Mouse (Mus musculus) bone marrow macrophage, adult 2 months (primary cell): ENCODE measurements around the gene Aldh3b1. TPM values are rescaled to one million over a fixed set of nuclear protein-coding genes. Genes with fewer than 3 reads are reported as not detected.

Experiments
- H3K27ac ChIP-seq: 2 replicates; pipeline ENCODE4 v1.5.1; 2012; ENCODE audit warnings: low read depth, low read length; ENCODE audit not compliant: insufficient read depth
- H3K4me1 ChIP-seq: 2 replicates; pipeline ENCODE4 v1.6.1; 2012; ENCODE audit warnings: low read length; ENCODE audit not compliant: control insufficient read depth, insufficient read depth
- H3K4me3 ChIP-seq: 2 replicates; pipeline ENCODE4 v1.5.1; 2012; ENCODE audit warnings: mild to moderate bottlenecking, low read length, moderate library complexity; ENCODE audit not compliant: insufficient read depth
- CTCF ChIP-seq: IDR thresholded peaks from 2 replicates; pipeline ENCODE4 v1.5.1; 2012; ENCODE audit warnings: low read depth, mild to moderate bottlenecking, low read length, moderate library complexity
- POLR2A ChIP-seq: IDR thresholded peaks from 2 replicates; pipeline ENCODE4 v1.6.1; 2012; ENCODE audit warnings: mild to moderate bottlenecking, low read depth, low read length, borderline replicate concordance
- polyA plus RNA-seq: library from polyadenylated mRNA; stranded (reverse); fragments of >200 nt; gene quantifications from 2 replicates; pipeline ENCODE4 v1.2.4, GENCODE M21; 2012; ENCODE audit not compliant: missing spikeins, insufficient read depth, insufficient read length

Aldh3b1 gene
- polyA plus RNA-seq, 1 experiment: 83.9 TPM

DNA sequence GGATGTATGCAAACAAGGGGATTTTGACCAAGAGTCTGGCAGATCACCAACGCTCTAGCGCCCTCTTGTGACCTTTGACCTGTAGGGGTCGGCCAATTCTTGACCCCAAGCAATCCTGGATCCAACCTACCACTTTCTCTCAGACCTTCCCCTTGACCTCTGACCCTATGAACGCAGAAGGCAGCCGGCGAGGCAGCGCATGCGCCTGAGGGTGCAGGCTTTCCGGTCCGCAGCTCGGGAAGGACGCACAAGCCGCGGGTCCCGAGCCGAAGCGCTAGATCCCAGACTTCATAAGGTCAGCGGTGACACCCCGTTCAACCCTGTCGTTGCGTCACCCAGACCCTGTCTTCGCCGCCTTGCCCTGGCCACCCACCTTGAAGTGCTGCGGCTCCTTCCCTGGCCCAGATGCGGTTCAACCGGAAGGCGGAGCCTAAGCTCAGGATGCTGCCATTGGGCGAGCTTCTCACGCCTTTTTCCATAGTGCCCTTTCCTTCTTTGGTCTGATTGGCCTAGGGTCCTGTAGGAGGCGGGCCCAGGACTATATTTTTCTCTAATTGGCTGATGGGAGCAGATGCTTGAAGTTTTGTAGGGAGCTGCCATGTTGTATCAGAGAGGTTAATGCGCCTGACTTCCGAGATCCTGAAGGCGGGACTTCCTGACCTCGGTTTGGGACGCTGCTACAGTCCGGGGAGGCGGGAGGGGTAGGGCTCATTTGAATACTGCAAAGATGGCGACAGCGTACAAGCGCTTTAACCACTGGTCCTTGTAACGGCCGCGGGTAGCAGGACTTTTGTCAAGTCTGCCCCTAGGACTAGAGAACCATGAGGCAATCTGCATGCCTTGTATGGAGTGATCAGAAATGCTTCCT lies 17.0 kb downstream of the Aldh3b1 start, which contains the start of gene Ndufs8:
Ndufs8 (minus strand) TSS at position 438 of the 868 bp plus-strand sequence.
- TF ChIP-seq CTCF (no peak), POLR2A (peak; percentile 38; the same call in 1 of the 2 replicates)
- Histone ChIP-seq H3K4me3 (peak within 1 kb of the TSS; percentile 76), H3K27ac (peak within 1 kb of the TSS; percentile 99), H3K4me1 (peaks cover 63% of the 10 kb centered on the region)

DNA sequence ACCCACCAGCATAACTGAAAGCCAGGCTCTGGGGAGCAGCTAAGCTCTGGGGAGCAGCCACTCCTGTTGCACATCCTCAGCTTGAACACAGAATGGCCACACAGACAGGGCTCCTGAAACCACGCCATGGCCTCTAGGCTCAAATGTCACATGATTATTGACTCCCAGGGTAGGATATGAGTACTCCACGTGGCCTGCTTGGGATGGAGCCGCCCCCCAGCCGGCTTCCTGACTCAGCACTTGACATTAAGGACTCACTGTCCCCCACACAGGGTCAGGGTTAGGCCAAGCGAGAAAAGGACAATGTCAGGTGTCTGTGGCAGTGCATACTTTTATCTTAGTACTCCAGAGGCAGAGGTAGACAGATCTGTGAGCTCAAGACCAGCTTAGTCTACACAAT lies 19.4 kb downstream of the Aldh3b1 start:
- Histone ChIP-seq H3K4me3 (0 out of 2 replicates have a peak overlapping the region, but pooled peaks have one; percentile 9), H3K4me1 (peaks cover 53% of the 10 kb centered on the region), H3K27ac (peak overlapping the region; percentile 99)
- TF ChIP-seq POLR2A: peak; percentile 63; the same call in 1 of the 2 replicates
- peak; percentile 22; the same call in 1 of the 2 replicates for TF ChIP-seq CTCF

- TF ChIP-seq CTCF: no peak
- TF ChIP-seq POLR2A: no peak
- Histone ChIP-seq H3K27ac (peak overlapping the region; percentile 99), H3K4me1 (peaks cover 49% of the 10 kb centered on the region), H3K4me3 (peak overlapping the region; percentile 73)
These were observed 21.5 kb downstream of the Aldh3b1 start for GRCm38 (mm10) chr19:3907876-3908660.

DNA sequence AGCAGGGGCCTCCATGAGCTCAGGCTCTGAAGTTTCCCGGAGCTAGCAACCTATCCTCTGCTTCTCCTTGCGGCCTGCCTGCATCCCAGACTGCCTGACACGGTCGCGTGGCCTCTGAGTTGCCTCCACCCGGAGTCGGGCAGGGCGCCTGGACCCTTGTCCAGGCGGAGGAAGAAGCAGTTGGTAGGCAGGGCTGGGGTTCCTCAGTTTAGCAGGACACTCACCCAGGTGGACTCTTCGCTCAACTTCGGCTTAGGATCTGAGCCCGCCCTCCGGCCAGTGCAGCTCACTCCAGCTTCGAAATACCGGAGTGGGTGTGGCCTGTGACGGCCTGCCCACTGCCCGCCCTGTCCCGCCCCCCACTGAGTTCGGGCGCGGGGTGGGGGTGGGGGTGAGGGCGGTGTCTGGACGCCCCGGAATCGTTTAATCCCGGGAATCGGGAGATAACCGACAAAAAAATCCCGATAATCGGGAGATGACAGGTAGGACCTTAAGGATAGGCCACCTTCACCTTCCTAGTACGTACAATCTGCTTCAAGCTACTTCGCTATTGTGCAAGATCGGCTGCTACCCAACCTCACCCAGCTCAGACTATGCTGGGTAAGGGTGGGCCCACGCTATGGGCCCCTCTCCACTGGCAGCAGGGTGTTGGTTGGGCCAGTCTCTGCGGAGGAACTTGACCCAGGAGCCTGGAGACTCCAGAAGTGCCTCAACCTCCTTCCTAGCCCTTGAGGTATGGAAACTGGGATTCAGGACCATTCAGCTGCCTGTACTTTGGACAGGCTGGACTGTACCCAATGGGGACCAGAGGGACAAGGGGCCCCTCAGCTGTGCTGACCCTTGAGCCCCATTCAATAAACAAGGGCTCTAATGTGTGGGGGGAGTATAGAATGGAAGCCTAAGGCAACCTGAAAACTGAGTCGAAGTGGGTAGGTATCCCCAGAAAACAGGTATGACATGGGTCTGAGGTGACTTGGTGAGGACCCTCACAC lies 22.5 kb downstream of the Aldh3b1 start, which contains the start of gene Tcirg1:
Tcirg1 (minus strand) TSS at position 339 of the 992 bp plus-strand sequence.
- TF ChIP-seq CTCF: no peak
- TF ChIP-seq POLR2A: no peak
- Histone ChIP-seq H3K27ac (peak within 1 kb of the TSS; percentile 99), H3K4me1 (peaks cover 59% of the 10 kb centered on the region), H3K4me3 (peak within 1 kb of the TSS; percentile 94)

- Histone ChIP-seq H3K4me3 (peak overlapping the region; percentile 94), H3K4me1 (peaks cover 57% of the 10 kb centered on the region), H3K27ac (peak overlapping the region; percentile 95)
- no peak for TF ChIP-seq POLR2A
- TF ChIP-seq CTCF: no peak
These were observed 23.3 kb downstream of the Aldh3b1 start for GRCm38 (mm10) chr19:3906326-3906725.

DNA sequence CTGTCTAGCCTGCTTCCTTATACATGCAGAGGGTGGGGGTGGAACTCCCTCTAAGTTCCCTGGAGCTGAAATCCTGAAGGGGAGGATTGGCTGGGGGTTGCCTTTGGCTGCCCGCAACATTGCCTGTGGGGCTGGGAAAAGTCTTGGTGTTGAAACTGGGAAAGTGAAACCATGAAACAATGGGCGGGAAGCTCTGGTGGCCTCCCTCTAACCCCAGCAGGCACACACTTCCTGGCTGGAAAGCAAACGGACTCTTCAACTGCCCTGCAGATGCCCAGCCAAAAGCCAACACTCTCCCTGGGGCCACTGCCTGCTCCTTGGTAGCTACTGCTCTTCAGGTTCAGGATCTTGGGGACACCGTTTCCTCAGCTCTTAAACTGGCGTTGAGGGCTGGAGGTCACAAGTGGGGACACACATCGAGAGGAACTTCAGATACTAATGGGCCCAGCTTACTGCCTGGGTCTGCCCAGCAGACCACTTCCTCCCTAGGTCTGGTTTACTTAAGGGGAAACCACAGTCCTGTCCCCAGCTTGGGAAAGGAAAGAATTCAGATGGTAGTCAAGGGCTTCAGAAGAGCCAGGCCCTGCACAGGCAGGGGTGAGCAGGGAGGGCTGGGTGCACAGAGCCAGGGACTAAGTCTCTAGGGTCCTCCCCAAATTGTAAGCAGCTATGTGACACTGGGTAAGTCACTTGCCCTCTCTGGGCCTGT lies 24.2 kb downstream of the Aldh3b1 start:
- H3K4me3 ChIP-seq: peak overlapping the region; percentile 94
- H3K4me1 ChIP-seq: peaks cover 50% of the 10 kb centered on the region
- peak overlapping the region; percentile 95 for H3K27ac ChIP-seq
- TF ChIP-seq CTCF (no peak), POLR2A (no peak)

GRCm38 (mm10) chr19:3904363-3904675 lies 25.3 kb downstream of the Aldh3b1 start:
- Histone ChIP-seq H3K4me1 (peaks cover 47% of the 10 kb centered on the region), H3K27ac (peak overlapping the region; percentile 95; the same call in 1 of the 2 replicates), H3K4me3 (peak overlapping the region; percentile 94)
- TF ChIP-seq CTCF: no peak
- no peak for TF ChIP-seq POLR2A

- TF ChIP-seq POLR2A (no peak), CTCF (no peak)
- Histone ChIP-seq H3K4me3 (peak overlapping the region; percentile 94), H3K4me1 (peaks cover 47% of the 10 kb centered on the region), H3K27ac (no peak overlapping the region)
These were observed 25.8 kb downstream of the Aldh3b1 start for GRCm38 (mm10) chr19:3903648-3904362.
